Mouse (Mus musculus): ENCODE measurements around the gene Fam207a. TPM values are rescaled to one million over a fixed set of nuclear protein-coding genes. Genes with fewer than 3 reads are reported as not detected.

Fam207a gene
- 128 and 179 TPM in 2 replicates for polyA plus RNA-seq (2012)

GRCm38 (mm10) chr10:77515385-77516348 lies at the start of gene Fam207a:
TSS of gene Fam207a (minus strand) at chr10:77515785.
- no peak for TF ChIP-seq GATA1 (IDR thresholded peaks at IDR 0.05; ENCODE audit: low read length)

- no peak for TF ChIP-seq GATA1 (IDR thresholded peaks at IDR 0.05; ENCODE audit: low read length)
Measured at GRCm38 (mm10) chr10:77565005-77565404, 49.4 kb upstream of the Fam207a start.

DNA sequence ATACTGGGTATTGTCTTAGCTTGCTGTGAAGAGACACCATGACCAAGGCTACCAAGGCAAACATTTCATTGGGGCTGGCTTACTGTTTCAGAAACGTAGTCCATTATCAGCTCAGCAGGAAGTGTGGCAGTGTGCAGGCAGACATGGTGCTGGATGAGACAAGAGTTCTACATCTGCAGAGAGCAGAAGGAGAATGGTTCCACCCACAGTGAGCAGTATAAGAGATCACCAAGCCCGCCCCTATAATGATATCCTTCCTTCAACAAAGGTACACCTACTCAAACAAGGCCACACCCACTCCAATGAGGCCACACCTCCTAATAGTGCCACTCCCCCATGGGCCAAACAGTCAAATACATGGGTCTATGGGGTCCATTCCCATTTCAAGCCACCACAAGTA lies 45.9 kb upstream of the Fam207a start:
- no peak for TF ChIP-seq GATA1 (IDR thresholded peaks at IDR 0.05; ENCODE audit: low read length)

- no peak for TF ChIP-seq GATA1 (IDR thresholded peaks at IDR 0.05; ENCODE audit: low read length)
Measured at GRCm38 (mm10) chr10:77560830-77561229, 45.2 kb upstream of the Fam207a start.

DNA sequence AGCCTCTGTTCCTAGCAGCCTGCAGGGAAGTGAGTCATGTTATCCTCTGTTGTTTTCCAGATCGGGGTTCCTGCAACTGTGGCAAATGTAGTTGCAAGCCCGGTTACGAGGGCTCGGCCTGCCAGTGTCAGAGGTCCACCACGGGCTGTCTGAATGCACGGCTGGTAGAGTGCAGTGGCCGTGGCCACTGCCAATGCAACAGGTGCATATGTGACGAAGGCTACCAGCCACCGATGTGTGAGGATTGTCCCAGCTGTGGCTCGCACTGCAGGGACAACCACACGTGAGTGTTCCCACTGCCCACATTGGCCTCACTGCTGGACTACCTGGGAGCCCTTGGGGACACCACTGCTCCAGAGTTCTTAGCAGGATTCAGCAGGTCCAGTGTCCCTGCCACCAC lies 44.5 kb upstream of the Fam207a start:
- no peak for TF ChIP-seq GATA1 (IDR thresholded peaks at IDR 0.05; ENCODE audit: low read length)

- no peak for TF ChIP-seq GATA1 (IDR thresholded peaks at IDR 0.05; ENCODE audit: low read length)
Measured at GRCm38 (mm10) chr10:77557641-77558040, 42.1 kb upstream of the Fam207a start.

GRCm38 (mm10) chr10:77556631-77557030 lies 41.0 kb upstream of the Fam207a start:
- no peak for TF ChIP-seq GATA1 (IDR thresholded peaks at IDR 0.05; ENCODE audit: low read length)

DNA sequence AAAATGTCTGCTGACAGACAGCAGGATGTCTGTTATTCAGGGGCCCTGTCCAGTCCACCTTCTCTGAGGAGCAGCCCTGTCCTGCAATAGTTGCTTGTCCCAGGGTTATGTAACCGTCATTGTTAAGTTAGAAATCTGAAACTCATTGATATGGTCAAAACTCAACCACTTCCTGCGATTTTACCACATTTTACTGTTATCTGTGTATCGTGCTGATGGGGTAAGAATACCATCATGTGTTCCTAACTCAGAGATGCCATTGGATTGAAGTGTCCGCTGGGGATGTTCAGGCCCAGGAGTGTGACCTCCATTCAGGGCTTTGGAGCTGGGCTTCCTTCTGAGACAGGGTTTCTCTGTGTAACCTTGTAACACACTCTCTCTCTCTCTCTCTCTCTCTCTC lies 39.3 kb upstream of the Fam207a start:
- peak; percentile 54 for TF ChIP-seq GATA1 (IDR thresholded peaks at IDR 0.05; ENCODE audit: low read length)

DNA sequence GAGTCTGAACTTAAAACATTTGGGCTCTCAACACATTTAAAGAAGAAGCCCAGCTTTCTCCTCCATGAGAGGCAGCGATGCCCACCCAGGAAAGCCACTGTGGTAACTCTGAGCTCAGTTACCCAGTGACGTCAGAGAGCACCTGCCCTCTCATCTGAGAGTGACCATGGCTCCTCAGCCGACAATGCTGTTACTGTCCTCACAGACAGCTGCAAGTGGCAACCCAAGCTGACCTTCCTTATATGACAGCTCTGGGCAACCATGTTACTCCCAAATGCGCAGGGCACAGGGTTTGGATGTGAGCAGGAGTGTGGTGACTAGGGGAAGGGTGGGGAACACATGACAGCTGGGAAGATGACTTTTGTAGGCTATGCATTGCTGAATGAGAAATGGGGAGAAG lies 37.7 kb upstream of the Fam207a start:
- TF ChIP-seq GATA1 (IDR thresholded peaks at IDR 0.05; ENCODE audit: low read length): no peak

- TF ChIP-seq GATA1 (IDR thresholded peaks at IDR 0.05; ENCODE audit: low read length): no peak
Measured at GRCm38 (mm10) chr10:77552162-77552561, 36.6 kb upstream of the Fam207a start.

GRCm38 (mm10) chr10:77550874-77551273 lies 35.3 kb upstream of the Fam207a start:
- TF ChIP-seq GATA1 (IDR thresholded peaks at IDR 0.05; ENCODE audit: low read length): no peak

GRCm38 (mm10) chr10:77548576-77548975 lies 33.0 kb upstream of the Fam207a start:
- no peak for TF ChIP-seq GATA1 (IDR thresholded peaks at IDR 0.05; ENCODE audit: low read length)

DNA sequence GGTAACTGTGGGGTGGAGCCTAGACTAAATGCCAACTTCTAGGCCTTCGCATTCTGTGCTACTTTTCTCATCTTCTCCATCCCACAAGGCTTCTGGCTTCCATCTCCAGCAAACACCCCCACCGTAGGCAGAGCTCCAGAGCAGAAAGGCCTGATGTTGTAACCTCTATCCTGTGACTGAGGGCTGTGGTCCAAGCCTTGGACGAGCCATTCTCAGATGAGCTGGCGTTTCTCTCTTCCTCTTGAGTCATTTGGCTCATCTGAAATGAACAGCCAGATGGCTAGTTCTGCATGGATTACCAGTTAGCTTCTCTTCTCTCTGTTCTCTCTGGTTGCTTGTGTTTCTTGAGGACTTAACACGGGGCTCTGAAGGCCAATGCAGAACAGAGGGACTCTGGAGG lies 29.3 kb upstream of the Fam207a start:
- no peak for TF ChIP-seq GATA1 (IDR thresholded peaks at IDR 0.05; ENCODE audit: low read length)

DNA sequence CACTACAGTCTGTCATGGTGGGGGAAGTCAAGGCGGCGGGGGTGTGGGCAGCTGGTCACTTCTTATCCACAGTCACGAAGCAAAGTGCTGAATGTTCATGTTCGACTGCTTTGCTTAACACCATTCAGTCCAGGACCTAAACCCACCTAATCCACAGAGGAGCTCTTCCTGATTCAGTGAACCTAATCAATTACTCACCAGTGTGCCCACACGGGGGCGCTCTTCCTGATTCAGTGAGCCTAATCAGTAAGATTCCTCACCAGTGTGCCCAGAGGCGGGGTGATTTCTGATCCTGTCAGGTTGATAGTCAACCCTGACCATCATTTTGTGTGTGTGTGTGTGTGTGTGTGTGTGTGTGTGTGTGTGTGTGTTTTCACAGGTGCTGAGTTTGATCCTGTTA lies 27.6 kb upstream of the Fam207a start:
- TF ChIP-seq GATA1 (IDR thresholded peaks at IDR 0.05; ENCODE audit: low read length): no peak

DNA sequence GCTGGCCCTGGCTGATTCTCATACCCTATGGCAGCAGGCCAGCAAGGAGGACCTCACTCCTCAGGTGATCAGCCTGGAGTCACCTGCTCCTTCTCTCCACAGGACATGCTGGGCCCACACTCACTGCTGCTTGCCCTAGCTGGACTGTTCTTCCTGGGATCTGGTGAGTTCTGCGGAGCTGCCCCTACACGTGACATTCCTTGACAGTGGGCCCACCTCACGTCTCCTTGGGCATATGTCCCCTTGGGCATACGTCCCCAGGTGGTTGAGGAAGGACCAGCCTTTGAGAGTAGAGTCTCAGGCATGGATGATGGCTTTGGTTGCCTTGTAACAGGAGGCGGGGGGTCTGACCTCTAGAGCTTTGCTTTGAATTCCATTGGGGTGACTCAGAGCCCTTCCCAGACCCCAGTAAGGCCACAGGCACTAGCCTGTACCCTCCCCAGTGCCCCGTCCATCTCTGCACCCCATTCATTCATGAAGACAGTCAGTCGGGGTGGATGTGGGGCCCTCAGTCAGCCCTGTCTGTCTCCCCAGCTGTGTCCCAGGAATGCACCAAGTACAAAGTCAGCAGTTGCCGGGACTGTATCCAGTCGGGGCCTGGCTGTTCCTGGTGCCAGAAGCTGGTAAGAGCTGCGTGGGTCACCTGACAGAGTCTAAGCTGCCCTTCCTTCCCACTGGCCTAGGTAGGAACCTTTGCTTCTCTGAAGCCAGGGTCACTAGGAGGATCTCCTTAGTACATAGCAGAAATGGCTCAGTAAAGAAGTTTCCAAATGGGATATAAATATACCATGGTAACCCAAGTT lies 26.5 kb upstream of the Fam207a start:
- no peak for TF ChIP-seq GATA1 (IDR thresholded peaks at IDR 0.05; ENCODE audit: low read length)

GRCm38 (mm10) chr10:77540576-77541102 lies 25.1 kb upstream of the Fam207a start:
- TF ChIP-seq GATA1 (IDR thresholded peaks at IDR 0.05; ENCODE audit: low read length): no peak

Measured in G1E-ER4 (cell line).